Mouse (Mus musculus) kidney, adult 11 months (tissue): ENCODE measurements at regions not wholly inside any gene's neighbourhood (a gene's known extent, or its start where the extent isn't known, plus 50 kb on each side); places are given as distances from the start of the nearest gene placed in this dataset.

Source experiments
- DNase-seq: peaks from one replicate; pipeline ENCODE4 v3.0.0; 2022

GRCm38 (mm10) chr5:29870537-29870936, 134.8 kb upstream of the Gm5129 start:
- no peak for DNase-seq

GRCm38 (mm10) chr5:29875451-29875850, 137.5 kb upstream of the Il6 start:
- DNase-seq, result no peak

GRCm38 (mm10) chr5:29887267-29887841, 125.6 kb upstream of the Il6 start:
- no peak for DNase-seq

GRCm38 (mm10) chr5:29892344-29892743, 120.6 kb upstream of the Il6 start:
- no peak for DNase-seq

GRCm38 (mm10) chr5:29892861-29893260, 120.1 kb upstream of the Il6 start:
- no peak for DNase-seq

- DNase-seq, result peak; percentile 3
Measured at GRCm38 (mm10) chr5:29893829-29894228, 119.1 kb upstream of the Il6 start.

- DNase-seq, result peak; percentile 7
Measured at GRCm38 (mm10) chr5:29894606-29895595, 118.0 kb upstream of the Il6 start.

GRCm38 (mm10) chr5:29897617-29898016, 115.3 kb upstream of the Il6 start:
- DNase-seq, result no peak

- no peak for DNase-seq
Measured at GRCm38 (mm10) chr5:29901716-29902115, 111.2 kb upstream of the Il6 start.

GRCm38 (mm10) chr5:29920295-29920694, 92.6 kb upstream of the Il6 start:
- DNase-seq, result no peak

- no peak for DNase-seq
Measured at GRCm38 (mm10) chr5:29925527-29925926, 87.4 kb upstream of the Il6 start.

GRCm38 (mm10) chr5:29927594-29927993, 85.3 kb upstream of the Il6 start:
- no peak for DNase-seq

GRCm38 (mm10) chr5:29929381-29929780, 83.5 kb upstream of the Il6 start:
- no peak for DNase-seq

GRCm38 (mm10) chr5:29947225-29947624, 65.7 kb upstream of the Il6 start:
- no peak for DNase-seq

GRCm38 (mm10) chr5:29948161-29948560, 64.8 kb upstream of the Il6 start:
- DNase-seq, result no peak

GRCm38 (mm10) chr5:29950456-29951170, 62.3 kb upstream of the Il6 start:
- no peak for DNase-seq

- DNase-seq, result no peak
Measured at GRCm38 (mm10) chr5:29951381-29952350, 61.2 kb upstream of the Il6 start.
